14 mouse cellular contexts compared by ENCODE assay signal in the genomic region with DNA sequence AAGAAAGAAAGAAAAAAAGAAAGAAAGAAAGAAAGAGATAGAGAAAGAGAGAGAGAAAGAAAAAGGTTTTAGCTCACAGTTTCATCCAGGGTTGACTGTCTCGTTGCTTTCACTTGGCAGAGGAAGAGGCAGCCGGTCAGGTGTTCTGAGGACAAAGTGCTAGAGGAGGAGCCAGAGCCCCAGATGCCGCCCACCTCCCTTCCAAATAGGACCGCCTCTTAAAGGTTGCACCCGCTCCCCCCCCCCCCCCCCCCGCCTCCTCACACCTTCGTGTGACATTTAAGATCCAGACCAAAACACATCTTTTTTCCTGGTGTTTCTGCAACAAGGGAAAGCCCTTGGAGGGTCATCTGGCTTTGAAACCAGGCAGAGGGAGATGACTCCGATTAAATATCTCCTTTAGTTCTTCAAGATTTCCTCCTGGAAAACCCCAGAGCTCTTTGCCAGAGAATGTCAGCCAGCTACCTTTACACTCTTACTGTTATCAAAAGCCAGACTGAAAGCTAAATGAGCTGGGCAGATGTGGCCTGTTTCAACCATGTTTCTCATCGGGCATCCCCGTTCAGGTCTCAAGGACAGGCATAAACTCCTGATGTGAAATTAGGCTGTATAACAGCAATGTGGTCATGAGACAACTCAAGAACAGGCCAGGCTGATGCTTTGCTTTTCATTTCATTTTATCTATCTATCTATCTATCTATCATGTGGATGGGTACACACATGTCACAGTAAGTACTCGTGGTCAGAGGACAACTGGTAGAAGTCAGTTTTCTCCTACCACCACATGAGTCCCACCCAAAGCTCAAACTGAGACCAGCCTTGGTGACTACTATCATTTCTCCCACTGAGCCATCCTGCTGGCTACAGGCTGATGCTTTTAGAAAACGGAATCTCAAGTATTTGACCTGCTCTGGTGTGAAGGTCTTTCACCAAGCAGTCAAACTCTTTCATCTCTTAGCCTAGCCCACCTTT. TPM values are rescaled to one million over a fixed set of nuclear protein-coding genes. Genes with fewer than 3 reads are reported as not detected.
DNase-seq lines count a peak whose midpoint lies in the region; ATAC-seq and TF ChIP-seq lines count a peak whose summit lies in the region.
"Had no signal": no experiment of that assay in that cellular context is flagged by ENCODE, and none has a peak within 500 bp of the region (broad histone marks: within the 10 kb centered on the region; RNA-seq: fewer than 3 reads in every experiment).

No protein-coding gene starts in this region.

- no peak overlapping the region for H3K27ac ChIP-seq in liver, adult 2 months (replicated peaks; ENCODE audit: insufficient read depth, low read depth, low read length)
- H3K27ac ChIP-seq: neural tube, embryonic 12.5 days had no signal

- peaks cover 15% of the 10 kb centered on the region for H3K27me3 ChIP-seq in liver, adult 2 months (ENCODE audit: control insufficient read depth, insufficient read depth, low read length)
- H3K27me3 ChIP-seq: neural tube, embryonic 12.5 days had no signal

- no peaks in the 10 kb centered on the region for H3K36me3 ChIP-seq in liver, adult 2 months (ENCODE audit: control insufficient read depth, insufficient read depth, low read length)
- H3K36me3 ChIP-seq: neural tube, embryonic 12.5 days had no signal

- TF ChIP-seq CTCF in liver, adult 2 months (IDR thresholded peaks at IDR 0.05; ENCODE audit: low read depth, low read length) = no peak

- peak; percentile 63 for ATAC-seq in CD4-positive, CD25-positive, alpha-beta regulatory T cell, adult 4 months
- peak; percentile 58 for ATAC-seq in activated CD4-positive, CD25-positive, alpha-beta regulatory T cell, adult 4 months

- H3K4me1 ChIP-seq in liver, adult 2 months (ENCODE audit: control insufficient read depth, insufficient read depth, low read length) = peaks cover 2% of the 10 kb centered on the region; the same call in 1 of the 2 replicates
- H3K4me1 ChIP-seq: neural tube, embryonic 12.5 days had no signal

- no peaks in the 10 kb centered on the region for H3K79me2 ChIP-seq in liver, adult 2 months (ENCODE audit: control insufficient read depth, insufficient read depth, low read length)

- peak; percentile 22 for DNase-seq in liver, adult 2 months (ENCODE audit: extremely low read depth, low read depth, low spot score)
- no peak for DNase-seq in liver
- DNase-seq in lung, postnatal 36 days = peak; percentile 23
- no peak for DNase-seq in cerebellum, postnatal 25 days
- DNase-seq in frontal cortex, postnatal 14 days (ENCODE audit: low spot score in 2 of 2) = no peak
- DNase-seq: cerebellum, postnatal 14 days; kidney, adult 9 months had no signal

- no peak for TF ChIP-seq POLR2A in liver, adult 2 months (IDR thresholded peaks at IDR 0.05; ENCODE audit: extremely low read depth, insufficient read depth, low read length)

- no peak overlapping the region for H3K9ac ChIP-seq in liver, adult 2 months (ENCODE audit: low read depth, low read length)
- H3K9ac ChIP-seq: neural tube, embryonic 12.5 days had no signal

- H3K4me3 ChIP-seq in liver, adult 2 months (ENCODE audit: insufficient read depth, low read depth, low read length) = no peak overlapping the region
- H3K4me3 ChIP-seq: erythroblast, embryonic 14.5 days; neural tube, embryonic 12.5 days had no signal

- WGBS in liver, adult 2 months = 66% methylated on average over 12 of the region's 12 CpGs

RNA-seq across cellular contexts. Expression of a gene that starts 19.3 kb away (rescaled TPM):
- total RNA-seq in liver, adult 2 months (2014; rRNA removed) = not detected in 2 replicates
- polyA plus RNA-seq in liver, adult 2 months (2012; rRNA removed) = not detected in 2 replicates
- polyA plus RNA-seq in CD4-positive, CD25-positive, alpha-beta regulatory T cell, adult 4 months (2017; shearing (Covaris generic)) = not detected
- polyA plus RNA-seq in activated CD4-positive, CD25-positive, alpha-beta regulatory T cell, adult 4 months (2017; shearing (Covaris generic)) = not detected
- total RNA-seq: hematopoietic stem cell, adult 5-6 weeks; layer of hippocampus, postnatal 10 days had no signal
- polyA plus RNA-seq: erythroblast, embryonic 14.5 days; testis, adult 2 months had no signal

Comparison
In these comparisons a context has a peak if more than half of its experiments do, and no peak if none do; other contexts are left out.
1. DNase-seq: peak in liver, adult 2 months (single experiment) and lung, postnatal 36 days (single experiment); none in liver (single experiment), cerebellum, postnatal 25 days (0 of 2) and frontal cortex, postnatal 14 days (0 of 2).